Mouse (Mus musculus) MN1 (cell line): ENCODE data around the gene Zmym2.
"Not testable (repeated sequence)": the region's sequence is repeated elsewhere in the genome, so short reads cannot be mapped to it uniquely, and the experiment has no call there.

ENCODE experiments used
- DNase-seq: peaks from one replicate; pipeline ENCODE4 v3.0.0-alpha.2; 2016; ENCODE audit warnings: low spot score

The Zmym2 gene

DNA sequence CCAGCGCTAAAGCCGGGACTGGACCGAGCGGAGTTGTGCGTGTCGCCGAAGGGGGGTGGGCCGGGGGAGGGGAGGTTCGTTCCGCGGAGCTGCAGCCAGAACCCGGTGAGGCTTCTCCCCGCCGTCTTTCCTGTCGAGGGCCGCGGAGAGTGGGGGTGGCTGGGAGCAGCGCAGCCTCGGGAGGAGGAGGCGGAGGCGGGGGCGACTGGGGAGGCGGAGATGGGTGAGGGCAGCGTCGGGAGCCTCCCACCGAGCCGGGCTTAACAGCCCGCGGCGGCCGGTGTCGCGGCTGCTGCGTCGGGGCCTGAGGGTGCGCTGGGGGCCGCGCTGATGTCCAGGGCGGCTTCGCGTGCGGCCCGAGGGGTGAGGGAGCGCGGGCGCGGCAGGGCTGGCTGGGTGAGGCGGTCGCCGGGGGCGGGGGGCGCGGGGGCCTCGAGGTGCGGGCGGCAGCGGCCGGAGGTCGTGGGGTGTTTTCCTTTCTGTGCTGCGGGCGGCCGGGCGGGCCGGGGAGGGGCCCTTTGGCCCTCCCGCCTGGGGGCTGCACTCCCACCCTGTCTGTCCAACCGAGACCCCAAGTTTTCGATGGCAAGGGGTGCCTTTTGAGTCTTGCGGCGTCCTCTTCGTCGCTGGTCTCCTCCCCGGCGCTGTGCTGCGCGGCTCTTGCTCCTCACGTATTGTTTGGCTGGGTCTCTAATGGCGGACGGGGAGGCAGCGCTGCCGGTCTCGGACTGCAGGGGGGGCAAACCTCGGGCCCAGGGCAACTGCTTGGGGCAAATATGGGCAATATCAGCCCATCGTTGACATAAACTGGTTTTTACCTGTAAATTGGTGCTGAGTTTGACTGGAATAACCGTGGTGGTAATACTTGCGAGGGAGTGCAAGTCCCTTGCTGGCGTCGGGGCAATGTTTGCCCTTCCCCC lies at the start of gene Zmym2:
Gene Zmym2, plus strand, starts transcription at position 60 of the 920 bp plus-strand sequence.
- peak; percentile 79 for DNase-seq

GRCm38 (mm10) chr14:56844033-56844432 lies 42.4 kb upstream of the Zmym2 start:
- no peak for DNase-seq

DNA sequence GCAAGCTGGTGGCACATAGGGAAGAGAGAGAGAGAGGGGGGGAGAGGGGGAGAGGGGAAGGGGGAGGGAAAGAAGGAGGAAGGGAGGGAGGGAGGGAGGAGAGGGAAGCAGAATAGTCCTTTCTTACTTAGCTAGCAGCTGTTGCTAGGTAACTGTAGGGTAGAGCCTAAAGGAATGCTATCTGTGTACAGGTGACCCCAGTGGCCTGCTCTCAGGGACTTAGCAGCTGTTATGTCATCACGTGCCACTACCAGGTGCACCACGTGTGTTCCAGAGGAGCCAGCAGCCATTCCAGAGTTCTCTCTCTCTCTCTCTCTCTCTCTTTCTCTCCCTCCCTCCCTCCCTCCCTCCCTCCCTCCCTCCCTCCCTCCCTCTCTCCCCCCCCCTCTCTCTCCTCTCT lies 41.9 kb upstream of the Zmym2 start:
- DNase-seq = no peak

- no peak for DNase-seq
Measured at GRCm38 (mm10) chr14:56848322-56848721, 38.1 kb upstream of the Zmym2 start.

DNA sequence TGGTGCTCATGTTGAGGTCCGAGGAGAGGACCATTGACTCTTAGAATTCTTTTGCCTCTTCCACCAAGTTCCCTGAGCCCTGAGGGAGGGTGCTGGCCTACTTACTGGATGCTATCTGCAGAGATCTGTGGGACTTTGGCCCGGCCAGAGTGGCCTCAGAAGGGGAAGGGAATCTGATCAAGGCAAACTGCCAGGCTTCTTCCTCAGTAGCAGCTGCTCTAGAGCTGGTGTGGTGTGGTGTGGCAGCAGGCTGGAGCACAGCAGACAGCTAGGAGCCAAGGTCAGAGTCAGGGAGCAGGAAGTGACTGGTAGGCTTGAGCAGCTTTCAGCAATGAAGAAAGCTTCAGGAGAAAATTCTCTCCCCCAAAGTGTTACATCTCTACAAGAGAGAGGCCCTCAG lies 36.8 kb upstream of the Zmym2 start:
- DNase-seq = no peak

GRCm38 (mm10) chr14:56864041-56864440 lies 22.4 kb upstream of the Zmym2 start:
- DNase-seq = no peak

GRCm38 (mm10) chr14:56864641-56865040 lies 21.8 kb upstream of the Zmym2 start:
- no peak for DNase-seq

DNA sequence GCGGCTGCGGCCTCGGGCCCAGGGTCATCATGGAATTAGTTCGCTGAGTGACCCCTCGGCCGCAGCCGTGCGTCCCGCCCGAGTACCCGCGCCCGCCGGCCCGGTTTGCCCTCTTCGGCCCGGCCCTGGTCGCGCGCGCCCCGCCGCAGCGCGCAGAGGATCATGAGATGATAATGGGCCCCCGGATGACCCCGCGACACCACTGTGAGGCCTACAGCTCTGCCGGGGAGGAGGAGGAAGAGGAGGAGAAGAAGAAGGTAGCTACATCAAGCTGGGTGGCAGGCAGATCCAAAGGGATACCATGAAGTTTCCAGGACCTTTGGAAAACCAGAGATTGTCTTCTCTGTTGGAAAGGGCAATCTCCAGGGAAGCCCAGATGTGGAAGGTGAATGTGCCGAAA lies 21.3 kb upstream of the Zmym2 start:
- not testable (repeated sequence) for DNase-seq

GRCm38 (mm10) chr14:56873525-56873924 lies 12.9 kb upstream of the Zmym2 start:
- DNase-seq = no peak

DNA sequence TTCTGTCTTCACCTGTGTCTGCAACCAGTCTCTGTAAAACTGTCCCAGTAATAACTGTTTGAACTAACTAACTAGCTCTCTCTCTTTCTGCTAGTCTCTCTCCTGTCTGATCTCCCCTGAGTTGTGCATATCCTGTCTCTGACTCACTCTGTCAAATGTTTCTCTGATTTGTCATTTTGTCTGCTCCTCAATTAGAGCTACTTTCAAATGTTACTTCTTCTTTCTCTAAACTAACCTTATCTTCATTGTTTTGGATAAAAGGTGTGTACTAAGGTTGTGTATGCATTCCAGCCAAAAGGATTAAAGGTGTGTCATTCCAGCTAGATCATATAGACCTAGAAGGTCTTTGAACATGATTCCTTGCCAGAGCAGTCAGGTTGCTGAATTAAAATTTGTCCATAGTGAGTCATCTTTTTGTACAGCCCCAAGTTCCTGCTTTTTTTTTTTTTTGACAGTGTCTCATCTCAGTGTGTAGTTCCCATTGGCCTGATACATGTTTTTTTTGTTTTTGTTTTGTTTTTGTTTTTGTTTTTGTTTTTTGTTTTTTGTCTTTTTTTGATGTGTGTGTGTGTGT lies 10.8 kb upstream of the Zmym2 start:
- DNase-seq = no peak

DNA sequence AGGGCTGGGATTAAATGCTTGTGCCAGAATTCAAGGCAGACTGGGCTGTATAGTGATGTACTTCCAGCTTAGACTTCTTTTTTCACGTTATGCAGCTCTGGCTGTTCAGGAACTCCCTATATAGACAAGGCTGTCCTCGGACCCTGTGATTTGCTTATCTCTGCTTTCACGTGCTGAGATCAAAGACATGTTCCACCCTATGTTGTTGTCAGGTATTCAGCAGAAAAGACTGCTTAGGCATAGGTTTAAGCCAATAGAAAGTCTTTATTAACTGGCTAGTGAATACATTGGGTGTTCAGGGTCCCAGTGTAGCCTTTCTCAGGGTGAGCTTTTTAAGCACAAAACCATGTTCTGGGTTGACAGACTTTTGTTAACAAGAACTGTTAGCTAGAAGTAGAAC lies 5.2 kb upstream of the Zmym2 start:
- no peak for DNase-seq

DNA sequence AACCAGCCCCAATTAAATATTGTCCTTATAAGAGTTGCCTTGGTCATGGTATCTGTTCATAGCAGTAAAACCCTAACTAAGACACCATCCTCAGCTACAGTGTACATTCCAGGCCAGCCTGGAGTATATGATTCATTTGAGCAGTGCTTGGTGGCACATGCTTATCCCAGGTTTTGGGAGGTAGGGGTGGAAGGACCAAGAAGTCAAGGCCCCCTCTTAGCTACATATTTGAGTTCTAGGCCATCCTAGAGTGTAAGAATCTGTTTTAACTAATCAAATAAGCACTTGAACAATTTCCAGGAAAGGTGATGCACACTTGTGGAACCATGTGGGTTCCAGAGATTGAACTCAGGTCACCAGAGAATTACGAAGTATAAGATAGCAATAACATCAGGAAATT lies 3.0 kb upstream of the Zmym2 start:
- no peak for DNase-seq

- DNase-seq = peak; percentile 95
Measured at GRCm38 (mm10) chr14:56885308-56885771, 1.1 kb upstream of the Zmym2 start.

- peak; percentile 85 for DNase-seq
Measured at GRCm38 (mm10) chr14:56885986-56886593, 363 bp upstream of the Zmym2 start.

GRCm38 (mm10) chr14:56887514-56887880 lies 1.0 kb downstream of the Zmym2 start:
- peak; percentile 56 for DNase-seq

GRCm38 (mm10) chr14:56887887-56888286 lies 1.4 kb downstream of the Zmym2 start:
- DNase-seq = peak; percentile 89

DNA sequence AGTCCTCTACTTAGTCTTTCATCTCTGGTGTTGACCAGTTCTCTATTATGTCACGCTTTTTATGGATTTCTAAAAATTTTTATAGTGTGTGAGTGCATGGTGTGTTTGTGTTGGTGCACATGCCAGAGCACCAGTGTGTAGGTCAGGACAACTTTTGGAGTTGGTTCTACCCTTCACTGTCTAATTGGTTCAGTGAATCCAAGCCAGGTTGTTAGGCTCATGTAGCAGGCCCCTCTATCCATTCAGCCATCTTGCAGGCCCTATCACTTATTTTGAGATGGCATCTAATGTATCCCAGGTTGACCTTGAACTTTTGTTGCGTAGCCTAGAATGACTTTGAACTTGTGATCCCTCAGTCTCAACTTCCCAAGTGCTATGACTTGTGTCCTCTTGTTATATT lies 2.0 kb downstream of the Zmym2 start:
- DNase-seq = no peak

GRCm38 (mm10) chr14:56894417-56894816 lies 8.0 kb downstream of the Zmym2 start:
- DNase-seq = no peak

DNA sequence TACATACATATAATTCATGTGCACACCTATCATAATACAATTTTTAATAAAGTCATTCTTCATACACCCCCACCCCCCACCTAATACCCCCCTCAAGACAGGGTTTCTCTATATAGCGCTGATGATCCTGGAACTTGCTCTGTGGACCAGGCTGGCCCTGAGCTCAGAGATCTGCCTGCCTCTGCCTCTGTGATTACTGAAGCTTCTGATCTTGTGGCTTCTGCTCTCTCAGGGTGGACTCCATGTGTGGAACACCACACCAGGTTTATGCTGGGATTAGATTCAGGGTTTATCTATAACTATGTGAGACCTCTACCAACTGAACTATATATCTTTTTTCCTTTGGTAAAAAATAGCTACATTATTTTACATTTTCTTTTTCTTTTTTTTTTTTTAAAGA lies 10.1 kb downstream of the Zmym2 start:
- DNase-seq = no peak

DNA sequence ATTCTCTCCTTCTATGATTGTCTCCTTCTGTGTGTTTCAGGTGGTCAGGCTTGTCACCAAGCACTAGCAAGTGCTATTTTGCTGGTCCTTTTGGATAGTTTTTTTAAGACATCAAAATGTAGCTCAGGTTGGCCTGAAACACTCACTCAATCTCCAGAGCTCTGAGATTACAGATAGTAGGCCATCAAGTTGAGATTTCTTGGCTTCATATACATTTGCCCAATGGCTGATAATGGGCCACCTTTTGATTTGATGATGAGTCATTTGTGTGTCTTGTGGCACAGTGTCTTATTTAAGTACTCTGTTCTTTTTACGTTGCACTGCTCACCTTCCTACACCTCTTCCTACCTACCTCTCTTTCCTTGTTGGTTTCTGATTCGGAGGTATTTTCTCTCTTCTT lies 11.0 kb downstream of the Zmym2 start:
- DNase-seq = no peak

GRCm38 (mm10) chr14:56899656-56900055 lies 13.2 kb downstream of the Zmym2 start:
- no peak for DNase-seq

- DNase-seq = no peak
Measured at GRCm38 (mm10) chr14:56903039-56903438, 16.6 kb downstream of the Zmym2 start.

DNA sequence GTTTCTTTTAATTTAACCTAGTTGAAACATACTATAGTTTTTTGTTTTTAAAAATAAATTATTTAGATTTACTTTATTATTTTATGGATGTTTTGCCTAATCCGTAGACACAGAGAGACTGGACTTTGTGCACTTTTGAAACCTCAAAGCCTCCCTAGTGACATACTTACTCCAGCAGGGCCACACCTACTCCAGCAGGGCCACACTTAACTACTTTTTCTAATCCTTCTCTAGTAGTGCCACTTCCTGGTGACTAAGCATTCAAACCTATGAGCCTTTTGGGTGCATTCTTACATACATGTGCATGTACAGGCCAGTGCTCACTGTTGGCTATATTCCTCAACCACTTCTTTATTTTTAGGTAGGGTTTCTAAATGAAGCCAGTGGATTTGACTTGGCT lies 19.2 kb downstream of the Zmym2 start:
- DNase-seq = no peak
